Mouse (Mus musculus) Muller cell, postnatal 12 days (primary cell): Measurements from ENCODE around the gene Vps8.

Source experiments
- DNase-seq: peaks from one replicate; pipeline ENCODE4 v3.0.0-alpha.2; 2015; ENCODE audit errors: inconsistent ontology term

Gene Vps8

DNA sequence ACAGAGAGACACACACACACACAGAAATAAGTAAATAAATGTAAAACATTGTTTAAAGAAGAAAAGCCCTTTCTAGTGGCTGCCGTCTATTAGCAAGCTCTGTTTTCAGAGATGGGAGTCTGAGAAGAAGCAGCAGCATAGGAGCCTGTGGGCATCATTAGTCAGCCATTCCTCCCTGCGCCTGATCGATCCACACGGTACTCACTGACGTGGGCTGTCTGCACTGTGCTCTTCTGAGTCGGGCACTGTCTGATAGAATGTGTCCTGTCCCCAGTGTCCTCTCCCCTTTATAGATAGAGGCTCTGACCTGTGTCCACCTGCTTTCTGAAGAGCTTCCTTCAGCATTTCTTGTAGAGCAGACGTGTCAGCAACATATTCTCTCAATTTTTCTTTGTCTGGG lies 127.5 kb downstream of the Vps8 start:
- DNase-seq, result no peak

DNA sequence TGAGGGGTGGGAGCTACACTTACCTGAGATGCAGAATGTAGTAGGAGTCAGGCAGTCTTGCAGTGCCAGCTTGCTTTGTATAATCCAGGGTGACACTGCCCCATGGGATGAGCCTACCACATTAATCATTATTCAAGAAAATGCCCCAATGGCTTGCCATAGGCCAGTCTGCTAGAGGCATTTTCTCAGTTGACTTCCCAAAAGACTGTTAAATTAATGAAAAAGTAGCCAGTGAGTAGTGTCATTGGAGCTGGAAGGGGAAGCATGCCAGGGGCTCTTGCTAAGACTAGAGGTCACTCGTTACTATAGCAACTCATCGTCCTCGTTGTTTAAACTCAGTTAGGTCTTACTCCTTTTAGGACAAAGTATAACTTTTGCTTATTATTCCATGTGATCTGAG lies 130.6 kb downstream of the Vps8 start:
- no peak for DNase-seq

DNA sequence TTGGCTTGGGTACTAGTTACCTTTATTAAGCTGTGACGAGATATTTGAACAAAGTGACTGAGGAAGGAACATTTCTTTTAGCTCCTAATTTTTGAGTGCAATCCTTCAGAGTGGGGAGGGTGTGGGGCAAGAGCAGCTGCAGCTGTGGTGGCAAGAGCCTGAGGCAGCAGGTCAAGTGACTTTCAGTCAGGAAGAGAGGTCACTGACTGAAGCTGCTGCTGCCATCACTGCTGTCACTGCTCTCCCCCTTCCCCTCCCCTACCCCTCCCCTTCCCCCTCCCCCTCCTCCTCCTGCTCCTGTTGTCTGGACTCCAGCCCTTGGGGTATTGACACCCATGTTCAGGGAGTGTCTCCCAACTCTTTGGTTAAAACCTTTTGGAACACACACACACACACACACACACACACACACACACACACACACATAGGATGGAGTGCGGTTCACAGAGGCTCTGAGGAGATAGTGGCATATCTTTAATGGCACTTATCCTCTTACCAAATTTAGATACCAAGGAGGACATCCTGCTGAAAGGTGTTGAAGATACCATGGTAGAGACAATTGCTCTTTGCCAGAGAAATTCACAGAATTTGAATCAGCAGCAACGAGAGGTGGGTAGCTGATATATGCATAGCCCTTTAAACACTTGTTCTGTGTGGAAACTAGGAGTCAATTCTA lies 139.8 kb downstream of the Vps8 start:
- no peak for DNase-seq

DNA sequence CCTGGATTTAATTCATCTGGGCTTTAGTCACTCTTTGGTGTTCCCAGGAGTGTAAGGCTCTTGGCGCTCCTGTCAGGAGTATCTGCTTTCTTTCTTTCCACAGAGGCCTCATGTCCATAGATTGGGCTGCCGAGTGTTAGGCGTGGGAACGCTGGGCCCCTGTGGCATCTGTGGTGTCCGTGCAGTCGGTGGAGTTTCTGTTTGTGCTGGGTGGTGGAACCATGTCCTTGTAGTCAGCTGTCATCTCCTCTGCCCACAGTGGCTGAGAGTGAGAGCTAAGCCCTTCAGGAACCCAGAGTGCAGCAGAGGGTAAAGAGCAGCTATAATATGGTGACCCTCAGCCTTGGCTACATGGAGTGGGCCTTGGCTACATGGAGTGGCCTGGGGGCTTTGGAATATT lies 140.4 kb downstream of the Vps8 start:
- DNase-seq, result no peak

DNA sequence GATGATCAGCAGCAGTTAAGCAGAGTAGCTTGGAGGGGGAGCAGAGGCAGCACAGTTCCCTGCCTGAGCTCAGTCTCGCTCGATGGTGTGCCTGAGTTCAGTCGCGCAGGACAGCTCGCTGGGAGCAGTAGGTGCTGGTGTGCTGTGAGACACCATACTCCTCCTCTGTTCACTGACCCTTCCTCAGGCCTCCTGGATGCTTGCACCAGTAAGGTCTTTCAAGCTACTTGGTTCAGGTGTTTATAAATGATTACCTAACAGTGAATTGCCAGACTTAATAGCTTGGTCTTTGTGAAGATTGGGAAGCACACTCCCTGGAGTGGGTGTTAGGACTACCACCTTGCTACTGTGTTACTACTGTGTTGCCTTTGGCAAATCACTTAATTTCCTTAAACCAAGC lies 144.2 kb downstream of the Vps8 start:
- no peak for DNase-seq

DNA sequence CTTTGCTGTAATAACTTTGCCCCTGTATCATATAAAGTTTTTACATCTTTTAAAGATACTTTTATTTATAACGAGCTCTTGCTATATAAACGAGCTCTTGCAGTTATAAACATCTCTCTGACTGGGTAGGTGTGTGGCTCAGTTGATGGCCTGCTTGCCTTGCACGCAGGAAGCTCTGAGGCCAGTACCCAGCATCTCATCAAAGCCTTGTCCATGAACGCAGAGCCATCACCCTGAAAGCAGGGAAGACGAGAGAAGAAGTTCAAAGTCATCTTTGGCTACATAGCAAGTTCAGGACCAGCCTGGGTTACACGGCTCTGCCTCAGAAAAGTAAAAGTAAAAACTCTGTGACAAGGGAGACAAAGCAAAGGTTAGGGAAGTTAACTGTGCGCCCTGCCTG lies 147.0 kb downstream of the Vps8 start:
- no peak for DNase-seq

DNA sequence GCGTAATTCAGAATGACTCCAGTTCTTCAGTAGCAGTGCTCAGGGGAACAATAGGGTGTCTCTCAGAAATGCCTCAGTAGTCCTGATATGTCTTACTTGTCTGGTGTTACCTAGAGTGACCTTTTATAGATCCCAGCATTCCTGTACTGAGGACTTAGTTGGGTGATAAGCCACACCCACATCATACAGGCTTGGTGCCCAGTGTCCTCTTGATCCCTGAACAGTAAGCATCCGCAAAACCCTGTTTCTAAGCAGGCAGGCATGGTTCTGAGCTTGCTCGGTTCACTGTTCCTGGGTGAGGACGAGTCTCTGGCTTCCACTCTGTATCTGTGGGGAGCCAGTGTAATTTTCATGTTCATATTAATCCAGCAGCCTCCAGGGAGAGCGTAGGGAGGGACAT lies 147.9 kb downstream of the Vps8 start:
- DNase-seq, result no peak

DNA sequence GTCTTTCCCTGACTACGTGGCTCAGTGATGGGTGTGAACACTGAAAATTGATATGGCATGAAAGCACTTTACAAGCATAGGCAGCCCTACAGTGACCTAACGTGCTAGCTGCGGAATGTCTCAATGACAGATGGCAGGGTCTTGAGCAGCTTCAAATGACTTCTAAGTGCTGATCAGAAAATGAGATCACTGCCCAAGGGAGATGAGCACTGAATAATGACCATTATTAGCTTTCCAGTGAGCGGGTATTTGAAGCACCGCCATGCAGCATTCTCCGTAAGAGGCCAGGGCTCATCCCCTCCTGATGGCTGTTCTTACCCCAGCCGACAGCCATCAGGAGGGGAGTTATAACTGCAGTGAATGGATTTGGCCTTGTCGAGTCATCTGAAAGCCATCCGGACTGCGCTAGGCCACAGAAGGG lies 153.1 kb downstream of the Vps8 start:
- no peak for DNase-seq

DNA sequence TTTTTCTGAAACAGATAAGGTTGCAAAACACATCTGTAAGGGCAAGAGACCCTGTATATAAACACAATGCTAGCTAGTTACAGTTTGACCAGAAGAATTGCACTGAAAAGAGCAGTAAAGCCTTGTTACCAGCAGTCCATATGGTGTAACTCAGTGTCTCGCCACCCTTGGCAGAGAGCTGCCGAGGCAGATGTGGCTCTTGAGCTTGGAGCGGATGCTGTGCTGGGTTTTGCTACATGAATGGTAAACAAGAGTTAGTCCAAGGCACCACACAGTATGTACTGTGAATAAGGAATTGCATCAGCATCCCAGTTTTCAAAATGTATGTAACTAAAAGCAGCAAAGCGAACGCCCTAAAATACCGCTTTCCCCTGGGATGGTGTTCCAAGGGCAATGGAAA lies 166.2 kb downstream of the Vps8 start:
- DNase-seq, result no peak

DNA sequence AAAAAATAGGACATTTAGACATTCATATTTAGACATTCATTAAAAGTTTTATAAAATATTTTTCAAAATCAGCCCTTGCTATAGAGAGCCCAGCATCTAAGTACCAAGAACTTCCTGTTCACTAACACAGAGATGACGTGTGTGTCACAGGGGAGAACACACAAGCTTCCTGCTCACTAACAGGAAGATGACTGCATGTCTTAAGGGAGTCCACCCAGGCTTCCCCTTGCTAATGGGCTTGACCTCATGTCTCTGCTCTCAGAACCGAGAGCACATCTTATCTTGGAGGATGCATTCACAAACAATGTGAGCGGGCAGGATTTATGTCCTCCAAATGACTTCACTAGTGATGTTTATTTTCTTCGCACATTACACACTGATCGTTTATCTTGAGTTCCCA lies 167.9 kb downstream of the Vps8 start:
- no peak for DNase-seq

DNA sequence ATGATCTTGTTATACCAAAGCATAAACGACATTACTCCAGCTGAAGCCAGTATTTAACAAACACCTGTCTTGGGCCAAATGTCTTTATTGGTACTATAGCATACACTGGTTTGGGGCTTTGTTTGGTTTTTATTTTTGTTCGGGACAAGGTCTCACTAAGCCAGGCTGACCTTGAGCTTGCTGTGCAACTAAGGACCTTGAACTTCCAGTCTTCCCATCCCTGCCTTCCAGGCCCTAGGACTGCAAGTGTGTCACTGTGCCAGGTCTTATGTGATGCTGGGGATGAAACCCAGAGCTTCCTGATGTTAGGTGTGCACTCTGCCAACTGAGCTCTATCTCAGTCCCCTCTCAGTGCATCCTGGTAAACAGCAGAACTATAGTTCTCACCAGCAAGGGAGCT lies 168.6 kb downstream of the Vps8 start:
- DNase-seq, result no peak

DNA sequence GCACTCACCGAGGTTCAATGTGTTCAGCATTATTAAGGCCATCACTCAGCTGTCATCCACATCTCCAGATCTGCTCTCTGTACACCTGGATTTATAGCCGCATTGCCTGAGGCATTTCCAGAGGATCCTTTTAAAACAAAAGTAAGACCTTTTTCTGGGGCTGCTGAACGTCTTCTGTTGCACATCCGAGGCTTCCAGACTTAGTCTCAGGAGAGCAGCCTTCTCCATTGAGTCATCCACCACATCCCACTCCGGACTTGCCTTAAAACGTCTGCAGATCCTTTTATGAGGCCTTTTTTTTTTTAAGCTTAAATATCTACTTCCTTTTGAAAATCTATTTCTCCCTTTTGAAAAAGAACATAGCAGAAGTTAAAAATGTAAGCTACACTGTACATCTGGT lies 172.6 kb downstream of the Vps8 start:
- no peak for DNase-seq

DNA sequence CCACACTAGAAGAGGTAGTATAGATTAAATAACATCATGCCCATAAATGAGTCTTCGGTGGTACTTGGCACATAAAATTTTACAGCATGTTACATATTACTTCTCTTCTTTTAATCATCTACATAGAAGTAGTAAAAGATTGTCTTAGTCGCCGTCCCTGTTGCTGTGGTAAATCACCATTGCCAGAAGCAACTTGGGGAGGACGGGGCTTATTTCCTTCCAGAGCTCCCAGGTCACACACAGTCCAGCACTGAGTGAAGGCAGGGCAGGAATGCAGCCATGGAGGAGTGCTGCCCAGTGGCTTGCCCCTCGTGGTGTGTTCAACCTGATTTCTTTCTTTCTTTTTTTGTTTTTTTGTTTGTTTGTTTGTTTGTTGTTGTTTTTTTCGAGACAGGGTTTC lies 181.4 kb downstream of the Vps8 start:
- no peak for DNase-seq

DNA sequence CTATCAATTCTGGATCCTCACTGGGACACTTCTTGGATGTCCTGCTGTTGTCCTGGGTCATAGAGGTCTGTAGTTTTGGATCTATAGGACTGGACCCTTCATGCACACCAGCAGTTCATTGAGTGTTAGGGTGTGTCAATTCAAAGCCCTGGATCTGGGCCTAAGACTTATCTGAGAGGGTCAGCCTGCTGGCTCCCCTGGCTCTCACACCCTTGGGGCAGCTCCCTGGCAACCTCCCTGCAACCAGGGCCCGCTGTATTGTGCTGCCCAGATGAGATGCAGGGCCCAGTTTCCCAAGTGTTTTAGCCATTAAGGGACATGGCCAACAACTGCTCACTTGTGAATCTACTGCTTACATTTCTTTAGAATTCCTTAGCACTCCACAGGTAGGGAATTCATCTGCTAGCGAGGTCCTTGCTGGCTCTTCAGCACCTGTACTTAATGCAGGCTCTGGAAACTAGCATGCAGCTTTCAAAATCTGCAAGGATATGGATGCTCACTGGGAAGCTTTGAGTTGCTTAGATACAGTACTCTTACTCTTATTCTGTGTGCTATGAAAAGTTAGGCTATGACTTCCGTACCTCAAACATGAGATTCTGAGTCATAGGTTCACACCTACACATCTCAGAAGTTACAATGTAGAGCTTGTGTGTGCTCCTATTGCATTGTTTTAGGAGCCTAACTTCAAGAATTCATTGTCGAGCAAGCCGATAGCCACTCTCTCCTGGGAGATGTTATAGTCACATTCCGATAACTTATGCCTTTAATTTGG lies 183.5 kb downstream of the Vps8 start:
- no peak for DNase-seq

DNA sequence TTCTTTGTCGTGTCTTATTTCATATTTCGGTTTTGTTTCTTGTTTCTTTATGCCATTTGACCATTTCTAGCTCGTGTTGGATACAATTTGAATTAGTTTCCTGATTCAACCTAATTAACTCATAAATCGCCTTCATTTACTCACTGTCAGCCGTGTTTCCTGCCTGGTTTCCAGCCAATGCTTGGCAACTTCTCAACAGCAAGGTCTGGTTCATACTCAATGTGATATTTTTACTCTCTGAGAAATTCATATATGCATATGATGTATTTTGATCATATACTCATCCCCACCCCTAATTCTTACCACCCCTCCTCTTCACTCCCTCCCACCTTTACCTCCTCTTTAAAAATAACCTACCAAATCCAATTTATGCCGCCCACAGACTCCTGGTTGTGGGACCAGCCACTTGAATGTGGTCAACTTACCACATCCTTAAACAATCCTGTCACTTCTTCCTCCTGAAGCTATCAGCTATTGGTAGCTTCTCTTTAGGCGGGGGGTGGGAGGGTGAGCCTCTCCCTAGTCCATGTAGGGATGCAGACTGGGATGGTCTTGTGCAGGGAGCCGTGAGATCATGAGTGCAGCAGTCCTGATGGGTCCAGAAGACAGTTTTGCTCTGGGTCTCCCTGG lies 184.2 kb downstream of the Vps8 start:
- no peak for DNase-seq

DNA sequence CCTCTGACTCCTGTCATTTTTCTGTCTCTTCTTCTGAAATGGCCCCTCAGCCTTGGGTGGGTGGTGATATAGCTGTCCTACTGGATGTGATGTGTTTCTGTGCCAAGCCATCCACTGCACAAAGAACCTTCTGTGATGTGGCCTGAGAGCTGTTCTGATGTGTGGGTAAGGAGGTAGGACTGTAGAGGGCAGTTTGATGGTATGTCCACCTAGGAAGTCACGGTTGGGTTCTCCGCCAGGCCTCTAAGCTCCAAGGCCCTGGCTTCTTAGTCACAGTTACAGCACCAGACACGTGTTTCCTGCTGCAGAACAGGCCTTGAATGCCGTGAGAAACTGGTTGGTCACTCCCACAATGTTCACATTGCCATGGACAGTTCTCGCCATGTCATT lies 184.7 kb downstream of the Vps8 start:
- DNase-seq, result no peak

DNA sequence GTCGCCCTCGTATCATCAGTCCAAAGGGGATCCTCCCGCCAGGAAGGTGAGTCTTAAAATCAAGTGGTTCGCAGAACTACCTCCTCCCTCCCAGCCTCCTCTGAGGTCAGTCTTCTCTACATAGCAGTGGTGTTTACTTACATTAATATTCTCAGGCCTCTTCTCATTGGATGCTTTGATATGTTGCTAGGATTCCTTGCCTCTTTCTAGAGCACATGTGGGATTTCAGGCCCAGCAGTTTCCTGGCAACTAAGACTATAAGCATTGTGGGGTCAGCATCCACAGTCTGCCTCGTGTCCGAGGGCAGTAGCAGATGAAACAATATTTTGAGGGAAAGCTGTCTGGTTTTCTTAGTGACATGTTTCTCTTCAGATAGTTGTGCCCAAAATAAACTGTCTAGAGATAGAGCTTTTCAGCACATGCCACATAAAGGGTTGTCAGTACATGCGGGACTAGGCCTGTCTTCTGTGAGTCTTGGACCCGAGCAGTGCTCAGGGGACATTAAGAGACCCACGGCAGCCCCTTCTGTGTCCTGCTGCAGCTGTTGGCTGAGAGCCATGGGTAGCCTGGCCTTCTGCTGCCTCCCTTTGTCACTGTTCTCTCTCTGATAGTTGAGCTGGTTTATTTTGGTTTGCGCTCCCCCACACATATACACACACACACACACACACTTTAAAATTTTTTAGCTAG lies 185.4 kb downstream of the Vps8 start:
- DNase-seq, result no peak

DNA sequence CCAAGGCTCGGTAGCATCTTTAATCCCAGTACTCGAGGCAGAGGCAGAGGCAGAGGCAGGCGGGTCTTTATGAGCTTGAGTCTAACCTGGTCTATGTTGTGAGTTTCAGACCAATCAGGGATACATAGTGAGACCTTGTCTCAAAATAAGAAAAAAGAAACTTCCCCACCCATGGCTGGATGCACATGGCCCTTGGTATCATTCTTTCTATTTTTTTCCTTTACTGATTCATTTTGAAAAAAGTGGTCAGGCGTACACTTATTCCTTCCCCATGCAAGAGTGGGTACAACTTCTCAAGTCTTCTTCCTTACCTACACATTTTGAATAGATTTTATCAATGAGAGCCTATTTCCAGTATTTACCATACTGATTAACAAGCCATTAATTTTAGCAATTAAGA lies 187.6 kb downstream of the Vps8 start:
- DNase-seq, result no peak

DNA sequence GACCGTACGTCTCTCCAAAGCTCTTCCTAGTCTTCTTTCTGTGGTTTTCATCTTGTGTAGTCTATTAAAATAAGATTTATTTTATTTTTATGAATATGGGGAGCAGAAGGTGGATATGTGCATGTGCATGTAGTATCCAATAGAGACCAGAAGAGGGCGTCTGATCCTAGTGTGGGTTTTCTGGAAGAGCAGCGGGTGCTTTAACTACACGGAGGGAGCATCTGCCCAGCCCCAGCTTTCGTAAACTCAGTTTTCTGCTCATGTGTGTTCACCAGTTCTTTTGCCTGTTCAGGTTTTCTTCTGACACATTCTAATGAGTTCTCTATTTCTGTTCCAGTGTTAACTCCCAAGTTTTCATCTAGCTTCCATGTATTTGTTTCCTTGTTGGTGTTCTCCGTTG lies 192.9 kb downstream of the Vps8 start:
- DNase-seq, result no peak

DNA sequence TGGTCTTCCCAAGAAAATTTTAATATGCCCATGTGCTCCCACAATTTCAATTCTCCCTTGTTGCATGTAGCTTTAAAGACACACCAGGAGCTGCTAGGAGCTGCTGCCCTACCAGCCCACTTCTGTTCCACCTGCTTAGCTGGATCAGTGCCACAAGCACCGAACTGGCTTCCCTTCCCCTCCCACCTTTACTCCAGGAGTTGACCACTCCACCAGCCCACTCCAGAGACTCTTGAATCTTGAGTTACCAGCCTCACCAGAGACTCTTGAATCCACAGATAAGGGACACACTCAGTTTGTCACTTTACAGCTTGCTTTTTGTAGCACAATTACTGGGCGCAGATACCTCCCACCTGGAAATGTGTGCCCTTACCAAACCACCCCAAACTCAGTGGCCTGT lies 197.7 kb downstream of the Vps8 start:
- no peak for DNase-seq

DNA sequence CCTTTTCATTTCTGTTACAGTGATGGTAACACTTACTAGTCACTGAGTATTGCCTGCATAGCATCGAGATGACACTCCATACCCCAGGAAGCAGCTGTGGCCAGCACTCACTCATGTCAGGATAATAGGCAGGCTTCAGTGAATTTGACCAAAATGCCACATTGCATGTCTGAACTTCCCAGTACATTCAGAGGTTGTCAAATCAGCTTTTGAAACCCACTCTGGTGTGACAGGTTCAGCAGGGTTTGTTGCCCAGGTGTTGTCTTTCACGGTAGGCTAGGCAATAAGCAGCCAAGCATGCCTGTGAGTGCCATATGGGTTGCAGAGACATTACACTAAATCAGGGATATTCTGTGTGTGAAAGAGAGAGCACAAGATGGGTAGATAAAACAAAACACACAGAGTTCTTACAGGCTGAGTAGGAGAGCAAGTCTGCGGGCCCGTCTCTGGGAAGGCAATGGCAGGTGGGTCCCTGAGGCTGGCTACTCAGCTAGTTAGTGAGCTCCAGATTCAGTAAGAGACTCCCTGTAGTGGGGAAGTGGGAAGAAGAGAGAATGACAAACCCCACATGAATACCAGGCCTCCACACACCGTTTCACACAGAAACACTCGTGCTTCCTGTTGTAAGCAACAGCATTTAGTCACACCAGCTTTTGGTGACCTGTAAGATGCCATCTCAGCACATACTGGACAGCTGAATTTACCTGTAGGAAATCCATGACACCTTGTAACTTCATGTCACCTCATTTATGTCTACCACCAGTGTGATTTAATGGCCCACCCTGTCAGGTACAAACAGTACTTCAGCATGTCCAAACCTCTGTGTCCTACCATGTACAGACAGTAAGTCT lies 203.1 kb downstream of the Vps8 start:
- peak; percentile 79 for DNase-seq

DNA sequence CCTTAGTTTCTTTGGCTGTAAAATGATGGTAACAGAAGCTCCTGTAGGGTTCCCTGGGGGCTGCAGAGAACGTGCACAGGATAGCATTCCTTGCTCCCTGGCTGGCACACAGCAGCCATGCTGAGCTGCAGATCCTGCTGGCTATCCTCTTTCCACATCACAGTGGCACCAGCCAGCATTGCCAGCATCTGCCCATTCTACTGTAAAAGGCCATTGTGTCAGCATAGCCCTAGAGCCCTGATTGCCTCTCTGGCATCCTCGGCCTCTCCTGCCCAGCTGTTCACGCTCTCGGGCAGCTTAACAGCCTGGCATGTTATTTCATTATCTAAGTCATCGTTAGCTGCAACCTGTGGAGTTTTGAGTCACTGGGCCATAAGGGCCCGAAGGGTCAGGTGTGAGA lies 204.3 kb downstream of the Vps8 start:
- peak; percentile 55 for DNase-seq
